Mouse (Mus musculus): ENCODE measurements around the gene Fastkd3.

Fastkd3 gene

GRCm38 (mm10) chr13:68593797-68594196, 11.8 kb downstream of the Fastkd3 start:
- peaks cover 7% of the 10 kb centered on the region for H3K36me3 ChIP-seq (ENCODE audit: control insufficient read depth, insufficient read depth, low read length, poor library complexity, severe bottlenecking)
- no peaks in the 10 kb centered on the region for H3K27me3 ChIP-seq (ENCODE audit: control insufficient read depth, insufficient read depth, low read length, poor library complexity, severe bottlenecking)
- no peak for DNase-seq (ENCODE audit: low read depth, low spot score)

DNA sequence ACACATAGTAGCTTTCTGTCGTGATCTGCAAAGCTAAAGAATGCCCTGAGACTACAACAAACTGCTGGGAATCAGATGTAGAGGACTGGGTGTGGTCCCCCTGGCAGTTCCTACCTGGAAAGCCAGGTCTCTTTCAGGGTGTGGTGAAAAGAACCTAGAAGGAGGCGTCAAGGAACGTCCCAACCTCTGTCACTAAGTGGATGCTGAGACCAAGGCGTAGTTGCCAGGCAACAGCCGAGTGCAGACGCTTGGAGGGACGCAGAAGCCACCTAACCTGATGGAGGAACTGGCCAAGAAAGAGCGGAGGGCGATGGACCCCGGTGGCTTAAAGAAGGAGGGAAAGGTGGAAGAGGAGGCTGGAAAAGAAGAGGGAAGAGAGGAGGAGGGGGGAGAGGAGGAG, 15.2 kb downstream of the Fastkd3 start, which contains the start of gene 1700001L19Rik:
1700001L19Rik (plus strand) TSS at position 223 of the 400 bp plus-strand sequence.
- no peak for DNase-seq (ENCODE audit: low read depth, low spot score)
- no peaks in the 10 kb centered on the region for H3K36me3 ChIP-seq (ENCODE audit: control insufficient read depth, insufficient read depth, low read length, poor library complexity, severe bottlenecking)
- no peaks in the 10 kb centered on the region for H3K27me3 ChIP-seq (ENCODE audit: control insufficient read depth, insufficient read depth, low read length, poor library complexity, severe bottlenecking)

- Histone ChIP-seq H3K27me3 (ENCODE audit: control insufficient read depth, insufficient read depth, low read length, poor library complexity, severe bottlenecking) (no peaks in the 10 kb centered on the region), H3K36me3 (ENCODE audit: control insufficient read depth, insufficient read depth, low read length, poor library complexity, severe bottlenecking) (no peaks in the 10 kb centered on the region)
- DNase-seq (ENCODE audit: low read depth, low spot score): no peak
Measured at GRCm38 (mm10) chr13:68597667-68598066, 15.6 kb downstream of the Fastkd3 start.

DNA sequence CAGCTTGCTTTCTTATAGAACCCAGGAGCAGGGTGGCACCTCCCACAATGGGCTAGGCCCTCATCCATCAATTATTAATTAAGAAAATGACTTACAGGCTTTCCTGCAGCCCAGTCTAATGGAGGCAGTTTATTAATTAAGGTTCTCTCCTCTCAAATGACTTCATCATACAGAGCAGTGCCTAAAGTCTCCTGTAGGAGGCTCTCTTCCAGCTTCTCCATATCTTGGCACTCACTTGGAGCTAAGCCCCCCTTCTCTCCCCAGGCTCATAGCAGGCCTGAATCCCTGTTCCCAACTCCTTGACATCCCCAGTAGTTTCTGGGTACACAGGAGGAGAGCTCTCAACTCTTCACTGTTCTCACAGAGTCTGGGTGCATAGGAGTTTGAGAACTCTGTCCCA, 16.9 kb downstream of the Fastkd3 start:
- no peak for DNase-seq (ENCODE audit: low read depth, low spot score)
- no peaks in the 10 kb centered on the region for H3K36me3 ChIP-seq (ENCODE audit: control insufficient read depth, insufficient read depth, low read length, poor library complexity, severe bottlenecking)
- no peaks in the 10 kb centered on the region for H3K27me3 ChIP-seq (ENCODE audit: control insufficient read depth, insufficient read depth, low read length, poor library complexity, severe bottlenecking)

- no peak for DNase-seq (ENCODE audit: low read depth, low spot score)
- Histone ChIP-seq H3K36me3 (ENCODE audit: control insufficient read depth, insufficient read depth, low read length, poor library complexity, severe bottlenecking) (no peaks in the 10 kb centered on the region), H3K27me3 (ENCODE audit: control insufficient read depth, insufficient read depth, low read length, poor library complexity, severe bottlenecking) (no peaks in the 10 kb centered on the region; the same call in 1 of the 2 replicates)
Measured at GRCm38 (mm10) chr13:68601184-68601583, 19.1 kb downstream of the Fastkd3 start.

- DNase-seq (ENCODE audit: low read depth, low spot score): no peak
Measured at GRCm38 (mm10) chr13:68603085-68603484, 21.1 kb downstream of the Fastkd3 start.

GRCm38 (mm10) chr13:68605689-68606126, 23.7 kb downstream of the Fastkd3 start:
- no peaks in the 10 kb centered on the region for H3K36me3 ChIP-seq (ENCODE audit: control insufficient read depth, insufficient read depth, low read length, poor library complexity, severe bottlenecking)
- DNase-seq (ENCODE audit: low read depth, low spot score): no peak
- H3K27me3 ChIP-seq (ENCODE audit: control insufficient read depth, insufficient read depth, low read length, poor library complexity, severe bottlenecking): no peaks in the 10 kb centered on the region; the same call in 1 of the 2 replicates

More at GRCm38 (mm10) chr13:68603085-68603484, 21.1 kb downstream of the Fastkd3 start:
- no peaks in the 10 kb centered on the region; the same call in 1 of the 2 replicates for H3K27me3 ChIP-seq (ENCODE audit: control insufficient read depth, insufficient read depth, low read length, poor library complexity, severe bottlenecking)
- no peaks in the 10 kb centered on the region for H3K36me3 ChIP-seq (ENCODE audit: control insufficient read depth, insufficient read depth, low read length, poor library complexity, severe bottlenecking)

DNA sequence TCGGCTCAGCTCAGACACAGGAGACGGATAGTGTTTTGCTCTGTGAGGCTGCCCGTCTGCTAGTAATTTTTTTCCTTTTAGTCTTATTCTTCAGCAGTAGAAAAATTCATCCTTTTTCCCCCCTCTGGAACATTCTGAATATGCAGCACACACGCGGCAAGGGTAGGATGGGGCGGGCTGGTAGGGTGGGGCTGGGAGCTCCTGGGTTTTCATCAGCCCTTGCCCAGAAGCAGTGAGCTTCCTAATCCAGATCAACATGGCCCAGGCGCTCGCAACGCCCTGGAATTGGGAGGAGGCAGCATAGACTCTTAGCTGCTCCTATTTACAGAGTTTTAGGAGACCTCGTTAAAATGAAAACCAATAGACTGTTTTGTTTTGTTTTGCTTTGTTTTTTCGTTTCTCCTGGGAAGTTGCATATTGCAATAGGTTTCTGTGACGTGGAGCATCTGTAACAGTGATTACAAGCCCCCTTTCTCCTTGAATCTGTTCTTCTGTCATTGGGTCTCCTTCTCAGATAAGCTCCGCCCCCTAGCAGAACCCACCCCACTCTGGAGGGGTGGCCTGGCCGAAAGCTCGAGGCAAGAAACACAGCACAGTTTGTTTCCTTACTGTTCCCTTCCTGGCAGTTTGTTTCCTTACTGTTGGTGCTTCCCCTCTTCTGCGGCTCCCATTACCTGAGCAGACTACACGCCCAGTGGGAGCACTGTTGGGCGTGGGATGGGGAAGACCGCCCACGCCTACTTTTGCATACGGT, 25.8 kb downstream of the Fastkd3 start:
- H3K36me3 ChIP-seq (ENCODE audit: control insufficient read depth, insufficient read depth, low read length, poor library complexity, severe bottlenecking): no peaks in the 10 kb centered on the region
- no peak for DNase-seq (ENCODE audit: low read depth, low spot score)
- H3K27me3 ChIP-seq (ENCODE audit: control insufficient read depth, insufficient read depth, low read length, poor library complexity, severe bottlenecking): no peaks in the 10 kb centered on the region; the same call in 1 of the 2 replicates

- no peak for DNase-seq (ENCODE audit: low read depth, low spot score)
- H3K27me3 ChIP-seq (ENCODE audit: control insufficient read depth, insufficient read depth, low read length, poor library complexity, severe bottlenecking): no peaks in the 10 kb centered on the region
- H3K36me3 ChIP-seq (ENCODE audit: control insufficient read depth, insufficient read depth, low read length, poor library complexity, severe bottlenecking): no peaks in the 10 kb centered on the region
Measured at GRCm38 (mm10) chr13:68622792-68623191, 40.8 kb downstream of the Fastkd3 start.

DNA sequence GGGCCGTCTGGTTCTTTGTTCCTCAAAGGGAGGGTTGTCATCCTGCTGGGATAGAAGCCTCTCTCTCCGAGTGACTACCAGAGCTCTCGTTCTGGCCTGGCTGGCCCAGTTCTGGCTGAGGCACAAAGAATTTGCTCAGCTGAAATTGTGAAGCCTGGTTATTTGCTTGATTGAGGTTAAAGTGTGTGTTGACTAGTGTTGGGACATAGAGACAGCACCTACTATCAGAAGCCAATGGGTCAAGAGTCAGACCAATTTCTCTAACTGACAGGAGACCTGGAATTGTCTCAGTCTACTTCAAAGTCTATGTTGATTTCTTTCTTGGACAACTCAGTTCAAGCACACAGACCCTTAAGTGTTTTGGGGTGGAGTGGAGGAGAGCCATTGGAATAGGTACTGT, 45.0 kb downstream of the Fastkd3 start:
- H3K27me3 ChIP-seq (ENCODE audit: control insufficient read depth, insufficient read depth, low read length, poor library complexity, severe bottlenecking): no peaks in the 10 kb centered on the region

More for the DNA sequence above, 45.0 kb downstream of the Fastkd3 start:
- H3K36me3 ChIP-seq (ENCODE audit: control insufficient read depth, insufficient read depth, low read length, poor library complexity, severe bottlenecking): no peaks in the 10 kb centered on the region
- DNase-seq (ENCODE audit: low read depth, low spot score): no peak

Data from splenic B cell, adult 2 months (primary cell).